Mouse (Mus musculus) monocyte, adult 2 months (primary cell): Measurements from ENCODE around the gene Nek7.
A peak's percentile ranks its signal among the peaks of the same experiment; 100 is the strongest.

ENCODE experiments used
- DNase-seq, 2 experiments: peaks; one replicate each; pipeline ENCODE4 v3.0.0; 2022; ENCODE audit warnings: low spot score in 2 of 2, low read depth in 1 of 2

Nek7 gene

GRCm38 (mm10) chr1:138619996-138620461, at the start of gene Nek7:
Nek7 (minus strand) TSS chr1:138620141.
- DNase-seq = no peak

- DNase-seq = no peak
Observed at GRCm38 (mm10) chr1:138662342-138662741, 42.4 kb upstream of the Nek7 start.

DNA sequence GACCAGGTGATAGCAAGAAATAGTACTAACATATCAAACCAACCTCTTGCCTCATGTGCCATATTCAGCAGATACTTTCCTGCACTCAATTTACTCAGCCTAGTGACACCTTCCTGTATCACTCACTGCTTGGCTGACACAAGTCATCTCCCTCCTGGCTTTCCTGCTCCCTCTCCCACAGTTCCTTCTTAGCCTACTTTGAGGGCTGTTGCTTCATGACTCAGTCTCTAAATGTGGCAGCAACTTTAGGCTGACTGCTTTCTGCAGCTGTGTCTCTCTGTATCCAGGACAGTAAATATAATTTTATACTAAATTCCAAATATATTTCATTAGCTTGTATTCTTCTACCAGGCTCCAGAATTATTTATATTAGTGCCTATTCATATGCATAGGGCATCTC, 34.3 kb upstream of the Nek7 start:
- no peak for DNase-seq

DNA sequence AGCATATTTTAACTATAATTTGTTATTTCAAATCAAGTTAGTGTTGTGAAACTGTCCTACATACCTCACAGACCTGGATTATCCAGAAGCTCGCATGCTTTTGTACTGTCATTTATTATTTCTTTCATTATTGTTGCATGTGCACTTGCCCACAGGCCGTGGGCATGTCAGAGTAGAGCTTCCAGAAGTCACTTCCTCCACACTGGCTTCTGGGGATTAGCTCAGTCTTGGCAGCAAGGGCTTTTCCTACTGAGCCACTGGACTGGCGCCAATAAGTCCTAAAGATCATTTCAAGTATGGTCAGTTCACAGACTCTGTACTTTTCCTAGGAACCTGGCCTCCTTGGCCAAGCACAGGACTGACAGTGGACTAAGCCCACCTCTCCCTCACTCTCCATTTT, 25.1 kb upstream of the Nek7 start:
- DNase-seq = no peak

DNA sequence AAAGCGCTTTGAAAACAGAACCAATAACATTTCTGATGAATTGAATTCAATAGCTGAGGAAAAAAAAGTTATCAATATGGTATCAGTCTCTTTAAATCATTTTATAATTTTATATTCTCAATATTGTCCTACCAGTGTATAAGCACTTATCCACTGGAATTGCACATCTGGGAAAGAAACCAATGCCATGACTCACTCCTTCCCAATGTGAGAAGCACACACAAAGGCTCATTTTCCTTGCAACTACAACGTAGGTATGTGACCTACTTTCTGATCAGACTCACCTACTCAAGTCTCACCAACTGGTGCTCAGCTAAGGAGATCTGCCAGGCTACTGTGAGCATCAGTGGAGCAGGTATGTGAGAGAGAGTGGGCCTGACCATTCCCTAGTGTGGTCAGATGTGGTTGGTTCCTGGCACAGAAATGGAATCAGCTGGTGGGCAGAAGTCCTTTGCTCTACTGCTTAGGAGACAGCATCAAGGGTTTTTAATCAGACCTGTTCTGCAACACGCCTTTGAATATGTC, 23.4 kb upstream of the Nek7 start:
- no peak for DNase-seq

DNA sequence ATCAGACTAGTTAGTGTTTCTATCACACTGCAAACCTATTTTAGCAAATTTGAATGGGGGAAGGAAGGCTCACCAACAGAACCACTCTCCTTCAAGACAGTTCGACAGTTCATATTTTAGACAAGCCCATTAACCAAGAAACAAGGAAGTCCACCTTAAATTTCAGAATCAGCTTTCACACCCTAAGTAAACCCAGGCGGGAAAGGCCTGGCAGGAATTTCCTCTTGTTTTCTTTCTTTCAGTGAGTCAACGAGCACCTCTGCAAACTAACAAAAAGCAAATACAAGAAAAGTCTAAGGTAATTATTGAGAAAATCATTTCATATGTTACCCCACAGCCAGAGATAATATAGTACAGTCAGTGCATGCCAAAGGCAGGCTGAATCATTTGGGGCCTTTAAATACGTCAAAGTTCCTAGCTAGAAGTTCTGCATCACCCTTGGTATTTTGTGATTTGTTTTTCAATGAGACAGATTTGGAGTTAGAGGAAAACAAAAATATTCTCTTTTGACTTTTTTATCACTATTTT, 21.1 kb upstream of the Nek7 start:
- no peak for DNase-seq

DNA sequence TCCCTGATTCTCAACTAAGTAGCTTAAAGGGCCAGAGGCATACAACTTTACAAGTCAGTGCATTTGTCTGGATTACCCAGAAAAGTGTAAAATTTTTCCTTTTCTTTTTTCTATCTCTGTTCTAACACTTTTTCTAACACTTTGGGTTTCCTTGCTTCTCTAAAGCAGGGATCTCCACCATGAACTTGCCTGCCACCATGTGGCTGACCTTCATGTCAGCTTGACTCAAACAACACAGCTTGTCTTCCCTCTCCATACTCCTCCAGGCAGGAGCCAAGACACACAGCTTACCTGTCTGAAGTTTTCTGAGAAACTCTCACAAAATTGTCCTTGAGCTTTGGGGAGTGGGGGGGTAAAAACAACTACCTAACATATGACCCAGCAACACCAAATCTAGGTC, 17.9 kb upstream of the Nek7 start:
- DNase-seq = no peak

DNA sequence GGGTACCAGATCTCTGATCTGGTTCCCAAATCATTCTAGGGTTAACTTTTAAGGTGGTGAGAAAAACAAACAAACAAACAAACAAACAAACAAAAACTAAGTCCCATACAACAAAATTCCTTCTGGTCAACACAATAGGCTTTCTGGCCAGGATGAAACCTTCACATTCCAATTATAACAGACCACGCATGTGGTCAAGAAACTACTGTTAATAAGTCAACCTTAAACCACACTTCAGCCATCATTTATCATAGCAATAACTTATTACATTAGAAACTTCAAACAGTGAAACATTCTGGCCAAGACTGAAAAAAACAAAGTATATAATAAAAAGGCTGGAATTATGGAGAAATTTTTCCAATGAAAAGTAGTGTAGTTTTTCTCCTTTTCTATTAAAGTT, 14.6 kb upstream of the Nek7 start:
- DNase-seq = no peak

DNA sequence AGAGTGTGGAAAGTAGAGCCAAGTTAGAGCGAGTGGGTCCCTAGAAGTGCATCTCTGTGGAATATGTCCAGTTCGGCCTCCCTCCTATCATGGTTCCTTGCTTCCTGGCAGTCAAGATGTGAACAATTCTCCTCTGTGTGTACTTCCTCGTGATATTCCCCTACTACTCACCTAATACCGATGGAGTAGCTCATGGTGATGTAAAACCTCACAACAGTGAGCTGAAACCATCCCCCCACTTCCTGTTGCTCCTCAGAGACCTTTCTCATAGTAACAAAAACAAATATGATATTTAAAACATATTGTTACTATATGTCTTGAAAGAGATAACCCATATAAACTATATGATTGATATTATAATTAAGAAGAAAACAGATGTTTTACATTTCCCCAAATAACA, 9.0 kb upstream of the Nek7 start:
- no peak for DNase-seq

DNA sequence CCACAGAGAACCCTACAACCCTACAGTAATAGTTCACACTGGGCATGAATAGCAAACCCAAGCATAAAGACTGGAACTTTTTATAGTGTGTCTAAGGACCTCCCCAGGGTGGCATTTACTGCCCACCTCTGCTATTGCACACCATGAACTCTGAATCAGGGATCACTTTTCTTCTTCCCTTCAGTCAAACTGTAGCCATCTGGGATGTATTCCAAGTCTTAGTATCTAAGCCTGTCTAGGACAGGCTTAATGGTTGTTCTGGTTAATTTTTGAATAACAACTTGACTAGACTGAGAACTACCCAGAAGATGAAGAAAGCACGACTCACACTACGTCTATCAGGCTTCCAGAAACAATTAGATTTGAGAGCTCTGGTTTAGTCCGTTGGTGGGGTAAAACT, 8.5 kb upstream of the Nek7 start:
- no peak for DNase-seq

- no peak for DNase-seq
Observed at GRCm38 (mm10) chr1:138627804-138628203, 7.9 kb upstream of the Nek7 start.

DNA sequence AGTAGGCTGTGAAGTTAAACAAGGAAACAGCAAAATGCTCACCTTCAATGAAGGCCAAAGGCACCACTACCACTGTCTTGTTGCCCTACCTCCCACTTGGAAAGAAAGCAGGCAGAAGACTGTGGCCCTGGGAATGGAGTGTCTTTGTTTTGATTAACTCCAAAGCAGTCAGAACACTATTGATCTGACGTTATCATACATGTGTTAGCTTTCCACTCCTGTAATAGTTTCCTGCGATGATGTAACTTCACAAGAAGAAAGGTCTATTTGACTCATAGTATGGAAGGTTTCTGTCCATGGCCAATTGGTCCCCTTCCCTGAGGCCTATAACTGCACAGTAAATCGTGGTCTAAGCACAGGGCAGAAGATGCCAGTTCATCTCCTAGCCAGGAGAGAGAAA, 6.3 kb upstream of the Nek7 start:
- no peak for DNase-seq

DNA sequence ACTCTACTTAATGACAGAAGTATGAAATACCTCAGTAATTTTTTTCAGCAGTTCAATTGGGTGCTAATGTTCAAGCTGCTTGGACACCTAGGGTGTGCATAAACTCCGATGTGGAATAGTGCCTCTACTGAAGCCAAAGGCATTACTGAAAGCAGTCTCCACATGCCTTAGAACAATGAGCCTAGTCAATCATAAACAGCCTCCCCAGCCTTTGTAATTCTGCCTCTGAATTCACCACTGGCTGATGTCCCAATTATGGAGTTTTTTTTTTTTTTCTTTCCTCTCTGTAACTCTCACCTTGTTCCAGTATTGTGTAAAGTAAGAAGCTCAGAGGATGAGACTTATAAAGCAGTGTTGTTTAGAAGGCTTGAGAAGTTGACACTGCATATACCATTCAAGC, 3.9 kb upstream of the Nek7 start:
- DNase-seq = no peak

DNA sequence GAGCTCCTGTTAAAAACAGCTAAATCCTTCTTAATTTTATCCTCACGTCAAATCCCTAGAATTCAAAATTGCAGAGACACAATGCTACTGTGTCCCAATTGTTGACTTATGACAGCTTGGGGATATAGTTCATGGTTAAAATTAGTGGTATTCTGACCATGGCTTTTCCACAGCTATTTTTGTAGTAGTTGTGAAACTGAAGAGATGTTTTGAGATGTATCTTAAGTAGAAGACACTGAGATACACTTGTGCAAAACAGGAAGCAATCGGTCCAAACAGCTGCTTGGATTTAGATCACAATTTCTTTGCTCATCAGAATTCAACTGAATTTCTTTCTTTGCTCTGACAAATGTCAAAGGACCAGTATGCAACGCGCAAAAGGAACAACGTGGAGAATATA, 2.9 kb upstream of the Nek7 start:
- DNase-seq = no peak

DNA sequence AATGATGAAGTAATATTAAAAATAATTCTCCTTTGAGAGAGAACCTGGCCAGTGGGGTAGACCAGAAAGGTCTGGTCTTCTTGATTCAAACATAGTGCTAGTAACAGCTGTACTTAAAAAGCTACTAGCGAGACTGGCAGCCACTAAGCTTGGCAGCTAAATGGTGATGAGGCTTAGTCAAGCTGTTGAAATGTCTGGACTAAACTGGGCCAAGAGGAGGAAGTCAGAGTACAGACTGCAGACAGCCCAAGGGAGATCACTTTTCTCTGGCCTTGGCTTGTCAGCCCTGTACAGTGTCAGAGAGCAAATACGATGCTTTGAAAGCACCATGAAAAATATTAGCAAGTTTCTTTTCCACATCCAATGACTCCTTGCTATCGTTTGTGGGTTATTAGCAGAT, 2.5 kb upstream of the Nek7 start:
- no peak for DNase-seq

DNA sequence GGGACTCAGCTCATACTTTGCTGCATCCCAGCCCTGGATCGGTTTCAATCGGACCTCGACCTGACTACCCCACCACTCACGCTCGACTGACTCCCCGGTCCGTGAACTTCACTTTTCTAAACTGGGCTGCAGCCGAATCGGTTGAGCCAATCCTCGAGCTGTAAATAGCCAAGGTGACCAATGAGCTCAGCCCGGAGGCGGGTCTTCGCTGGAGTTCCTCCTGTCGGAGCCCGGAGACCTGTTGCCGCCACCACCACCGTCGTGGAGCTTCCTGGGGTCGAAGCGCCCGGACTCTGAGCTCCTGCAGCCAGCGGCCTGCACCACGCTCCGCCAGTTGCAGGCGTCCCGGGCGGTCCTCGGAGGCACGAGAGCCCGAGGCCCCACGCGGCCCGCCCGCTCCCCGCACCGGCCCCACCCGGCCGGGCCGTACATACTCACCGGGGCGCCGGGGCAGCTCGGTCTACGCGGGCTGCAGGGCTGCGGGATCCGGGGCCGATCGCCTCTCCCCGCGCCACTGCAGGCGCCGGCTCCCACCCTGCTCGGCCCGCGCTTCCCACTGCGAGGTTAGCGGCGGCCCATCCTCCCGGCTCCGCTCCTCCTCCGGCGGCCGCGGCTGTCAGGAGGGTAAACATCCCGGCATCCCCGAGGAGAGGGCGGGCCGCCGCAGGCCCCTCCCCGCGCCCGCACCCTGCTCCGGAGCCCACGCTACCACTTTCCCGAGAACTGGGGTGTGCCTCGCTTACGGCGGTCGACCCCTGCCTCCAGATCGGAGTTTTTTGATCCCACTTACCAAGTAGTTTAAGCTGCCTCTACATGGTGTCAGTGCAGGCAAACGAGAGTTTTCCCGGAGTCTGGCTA, 598 bp downstream of the Nek7 start:
- peak; percentile 80 to 91 for DNase-seq

DNA sequence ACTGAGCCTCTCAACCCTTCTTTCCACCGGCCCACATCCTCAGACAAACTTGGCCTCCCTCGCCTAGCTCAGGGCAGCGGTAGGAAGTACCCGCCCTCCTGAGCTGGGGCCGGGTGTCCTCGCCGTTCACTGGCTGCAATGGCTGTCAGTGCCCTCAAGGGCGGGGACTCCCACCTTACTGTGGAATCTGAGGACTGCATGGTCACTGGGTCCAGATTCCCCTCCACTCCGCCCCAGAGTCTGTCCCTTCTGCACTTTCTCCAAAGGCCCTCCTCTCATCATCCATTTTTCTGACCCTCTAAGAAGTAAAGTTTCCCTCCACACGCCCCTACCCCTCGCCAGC, 2.0 kb downstream of the Nek7 start:
- DNase-seq = peak; percentile 51 to 60

- no peak for DNase-seq
Observed at GRCm38 (mm10) chr1:138617279-138618011, 2.5 kb downstream of the Nek7 start.

GRCm38 (mm10) chr1:138615388-138615787, 4.6 kb downstream of the Nek7 start:
- no peak for DNase-seq

DNA sequence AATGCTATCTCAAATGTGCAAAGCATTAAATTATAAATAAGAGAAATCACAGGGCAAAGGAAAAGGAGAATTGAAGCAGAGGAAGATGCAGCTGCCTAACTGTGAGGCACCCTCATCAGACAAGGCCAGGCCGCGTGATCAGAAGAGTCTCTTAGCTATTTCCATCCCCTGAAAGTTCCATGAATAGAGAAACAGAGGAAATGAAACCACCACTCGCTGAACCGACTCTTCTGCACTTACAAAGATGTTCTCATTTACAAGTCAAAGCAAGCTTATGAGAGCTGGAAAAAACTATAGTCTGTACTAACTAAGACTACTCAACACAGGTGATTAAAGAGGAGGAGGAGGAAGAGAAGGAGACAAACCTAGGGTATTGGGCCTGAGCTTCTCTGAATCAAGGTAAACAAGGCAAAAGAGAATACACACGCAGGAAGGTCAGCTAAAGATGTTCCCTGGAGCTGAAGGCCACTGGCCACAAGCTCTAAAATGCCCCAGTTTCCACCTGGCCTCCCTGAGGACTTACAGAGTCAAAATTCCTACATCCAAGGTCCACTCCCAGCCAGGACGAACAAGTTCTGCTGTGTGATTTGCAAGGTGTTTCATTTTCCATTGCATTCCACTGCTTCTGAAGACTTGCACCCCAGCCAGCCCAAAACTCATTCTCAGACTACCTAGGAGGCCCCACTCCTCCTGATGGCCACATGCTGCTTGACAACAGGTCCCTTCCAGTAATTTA, 5.2 kb downstream of the Nek7 start:
- peak in 1 of 2 experiments; percentile 40 for DNase-seq

GRCm38 (mm10) chr1:138612177-138612576, 7.8 kb downstream of the Nek7 start:
- no peak for DNase-seq
